Mouse (Mus musculus): ENCODE measurements around the gene Prrt2. TPM values are rescaled to one million over a fixed set of nuclear protein-coding genes. Genes with fewer than 3 reads are reported as not detected.

Gene Prrt2
- 5.9 and 8.1 TPM in 2 replicates for polyA plus RNA-seq (2015; fragmentation: Nextera tagmentation; extraction: Ambion mirVana)

GRCm38 (mm10) chr7:127020901-127021562 lies at the start of gene Prrt2, which contains the start of gene Gm42742:
Prrt2 (minus strand) TSS chr7:127021211.
Gm42742 (minus strand) TSS chr7:127021097.
- Histone ChIP-seq H3K27me3 (replicated peaks) (no peaks in the 10 kb centered on the region), H3K4me2 (peak within 1 kb of the TSS; percentile 85), H3K9me3 (no peaks in the 10 kb centered on the region), H3K36me3 (peaks cover 16% of the 10 kb centered on the region), H3K9ac (peak within 1 kb of the TSS; percentile 42; the same call in 1 of the 2 replicates), H3K4me3 (replicated peaks) (peak within 1 kb of the TSS; percentile 54), H3K4me1 (peaks cover 69% of the 10 kb centered on the region), H3K27ac (peak within 1 kb of the TSS; percentile 86)
- WGBS, result under 1% methylated on average over 37 of the region's 37 CpGs
- ATAC-seq (ENCODE audit: insufficient read depth, low FRiP score, low read depth), result 0 out of 2 replicates have a peak, but pooled peaks have one; percentile 1

GRCm38 (mm10) chr7:127066317-127066716 lies 45.3 kb upstream of the Prrt2 start:
- no peak overlapping the region for H3K4me2 ChIP-seq
- 65% methylated on average over 4 of the region's 4 CpGs for WGBS

GRCm38 (mm10) chr7:127065538-127065937 lies 44.5 kb upstream of the Prrt2 start:
- Histone ChIP-seq H3K4me2 (no peak overlapping the region), H3K9me3 (no peaks in the 10 kb centered on the region), H3K27me3 (replicated peaks) (no peaks in the 10 kb centered on the region), H3K36me3 (no peaks in the 10 kb centered on the region), H3K4me3 (replicated peaks) (no peak overlapping the region), H3K27ac (no peak overlapping the region), H3K4me1 (no peaks in the 10 kb centered on the region), H3K9ac (no peak overlapping the region)
- no peak for ATAC-seq (ENCODE audit: insufficient read depth, low FRiP score, low read depth)
- WGBS, result 85% methylated on average over 6 of the region's 6 CpGs

More at GRCm38 (mm10) chr7:127066317-127066716, 45.3 kb upstream of the Prrt2 start:
- Histone ChIP-seq H3K4me1 (no peaks in the 10 kb centered on the region), H3K9ac (no peak overlapping the region), H3K27me3 (replicated peaks) (no peaks in the 10 kb centered on the region), H3K4me3 (replicated peaks) (no peak overlapping the region), H3K27ac (no peak overlapping the region), H3K36me3 (no peaks in the 10 kb centered on the region), H3K9me3 (no peaks in the 10 kb centered on the region)
- no peak for ATAC-seq (ENCODE audit: insufficient read depth, low FRiP score, low read depth)

DNA sequence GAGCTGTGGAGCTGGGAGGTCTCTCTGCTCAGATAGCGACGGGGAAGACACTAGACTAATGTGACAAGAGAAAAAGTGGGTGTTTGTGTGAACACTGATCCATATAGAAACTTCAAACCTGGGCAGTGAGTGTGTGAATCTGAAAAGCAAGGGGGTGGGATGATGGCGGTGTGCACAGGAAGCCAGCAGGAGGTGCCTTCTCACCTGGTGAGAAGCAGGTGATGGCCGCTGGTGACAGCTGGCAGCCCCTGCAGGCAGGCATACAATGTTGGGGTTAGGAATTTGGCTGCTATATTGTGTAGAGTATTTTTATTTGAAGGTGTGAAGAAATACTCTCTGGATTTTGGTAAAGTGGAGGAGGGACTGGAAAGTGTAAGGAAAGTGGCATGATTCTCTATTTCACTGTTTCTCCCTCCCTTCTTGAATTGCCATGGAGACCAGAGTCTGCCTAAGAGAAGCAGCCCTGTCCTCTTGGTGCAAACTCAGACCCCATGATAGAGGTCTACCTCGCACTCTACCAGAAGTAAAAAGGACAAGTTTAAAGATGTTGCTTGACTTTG lies 34.1 kb upstream of the Prrt2 start:
- Histone ChIP-seq H3K9me3 (no peaks in the 10 kb centered on the region), H3K4me1 (no peaks in the 10 kb centered on the region), H3K27me3 (replicated peaks) (no peaks in the 10 kb centered on the region), H3K4me3 (replicated peaks) (no peak overlapping the region), H3K9ac (no peak overlapping the region), H3K36me3 (no peaks in the 10 kb centered on the region), H3K4me2 (no peak overlapping the region), H3K27ac (no peak overlapping the region)
- 57% methylated on average over 5 of the region's 5 CpGs for WGBS
- no peak for ATAC-seq (ENCODE audit: insufficient read depth, low FRiP score, low read depth)

- WGBS, result under 1% methylated on average over 53 of the region's 53 CpGs
- peak; percentile 89 for ATAC-seq (ENCODE audit: insufficient read depth, low FRiP score, low read depth)
- Histone ChIP-seq H3K4me1 (no peaks in the 10 kb centered on the region; the same call in 1 of the 2 replicates), H3K4me3 (replicated peaks) (peak within 1 kb of the TSS; percentile 96), H3K9me3 (no peaks in the 10 kb centered on the region), H3K27ac (peak within 1 kb of the TSS; percentile 72), H3K4me2 (peak within 1 kb of the TSS; percentile 82), H3K27me3 (replicated peaks) (no peaks in the 10 kb centered on the region), H3K36me3 (no peaks in the 10 kb centered on the region), H3K9ac (peak within 1 kb of the TSS; percentile 75)
These were observed 21.1 kb upstream of the Prrt2 start, which contains the start of gene Kif22 for GRCm38 (mm10) chr7:127041851-127042672. Kif22 (minus strand) TSS chr7:127042471.

- H3K27ac ChIP-seq, result no peak overlapping the region
- no peak overlapping the region for H3K9ac ChIP-seq
- no peaks in the 10 kb centered on the region for H3K27me3 ChIP-seq (replicated peaks)
- no peaks in the 10 kb centered on the region for H3K9me3 ChIP-seq
- H3K4me2 ChIP-seq, result no peak overlapping the region
- no peak for ATAC-seq (ENCODE audit: insufficient read depth, low FRiP score, low read depth)
- peaks cover 9% of the 10 kb centered on the region for H3K4me1 ChIP-seq
- H3K4me3 ChIP-seq (replicated peaks), result no peak overlapping the region
- H3K36me3 ChIP-seq, result peaks cover 52% of the 10 kb centered on the region
- 81% methylated on average over 1 of the region's 1 CpGs for WGBS
These were observed 10.2 kb upstream of the Prrt2 start for GRCm38 (mm10) chr7:127031244-127031643.

DNA sequence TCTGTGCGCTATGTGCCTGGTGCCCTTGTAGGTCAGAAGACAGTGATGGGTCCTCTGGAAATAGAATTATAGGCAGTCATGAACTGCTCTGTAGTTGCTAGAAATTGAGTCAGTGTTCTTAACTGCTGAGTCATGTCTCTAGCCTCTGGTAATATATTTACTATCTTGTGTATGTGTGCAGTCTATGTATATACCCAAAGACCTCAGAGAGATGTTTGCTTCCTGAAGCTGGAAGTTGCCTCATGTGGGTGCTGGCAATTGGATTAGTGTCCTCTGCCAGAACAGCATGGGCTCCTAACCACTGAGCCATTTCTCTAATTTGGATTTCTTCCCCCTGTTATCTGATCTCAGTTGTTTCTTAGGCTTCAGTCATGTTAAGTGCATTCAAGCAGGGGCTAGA lies 9.2 kb upstream of the Prrt2 start:
- Histone ChIP-seq H3K36me3 (peaks cover 43% of the 10 kb centered on the region), H3K9ac (no peak overlapping the region), H3K27me3 (replicated peaks) (no peaks in the 10 kb centered on the region), H3K9me3 (no peaks in the 10 kb centered on the region), H3K27ac (no peak overlapping the region), H3K4me2 (no peak overlapping the region), H3K4me1 (peaks cover 9% of the 10 kb centered on the region), H3K4me3 (replicated peaks) (no peak overlapping the region)
- no peak for ATAC-seq (ENCODE audit: insufficient read depth, low FRiP score, low read depth)
- WGBS, result 95% methylated on average over 1 of the region's 1 CpGs

GRCm38 (mm10) chr7:127027885-127028284 lies 6.9 kb upstream of the Prrt2 start:
- Histone ChIP-seq H3K4me2 (peak overlapping the region; percentile 87), H3K27me3 (replicated peaks) (no peaks in the 10 kb centered on the region), H3K9me3 (no peaks in the 10 kb centered on the region), H3K36me3 (peaks cover 37% of the 10 kb centered on the region), H3K27ac (peak overlapping the region; percentile 98), H3K4me3 (replicated peaks) (peak overlapping the region; percentile 91), H3K9ac (peak overlapping the region; percentile 3; the same call in 1 of the 2 replicates), H3K4me1 (peaks cover 28% of the 10 kb centered on the region)
- ATAC-seq (ENCODE audit: insufficient read depth, low FRiP score, low read depth), result no peak
- 50% methylated on average over 8 of the region's 8 CpGs for WGBS

DNA sequence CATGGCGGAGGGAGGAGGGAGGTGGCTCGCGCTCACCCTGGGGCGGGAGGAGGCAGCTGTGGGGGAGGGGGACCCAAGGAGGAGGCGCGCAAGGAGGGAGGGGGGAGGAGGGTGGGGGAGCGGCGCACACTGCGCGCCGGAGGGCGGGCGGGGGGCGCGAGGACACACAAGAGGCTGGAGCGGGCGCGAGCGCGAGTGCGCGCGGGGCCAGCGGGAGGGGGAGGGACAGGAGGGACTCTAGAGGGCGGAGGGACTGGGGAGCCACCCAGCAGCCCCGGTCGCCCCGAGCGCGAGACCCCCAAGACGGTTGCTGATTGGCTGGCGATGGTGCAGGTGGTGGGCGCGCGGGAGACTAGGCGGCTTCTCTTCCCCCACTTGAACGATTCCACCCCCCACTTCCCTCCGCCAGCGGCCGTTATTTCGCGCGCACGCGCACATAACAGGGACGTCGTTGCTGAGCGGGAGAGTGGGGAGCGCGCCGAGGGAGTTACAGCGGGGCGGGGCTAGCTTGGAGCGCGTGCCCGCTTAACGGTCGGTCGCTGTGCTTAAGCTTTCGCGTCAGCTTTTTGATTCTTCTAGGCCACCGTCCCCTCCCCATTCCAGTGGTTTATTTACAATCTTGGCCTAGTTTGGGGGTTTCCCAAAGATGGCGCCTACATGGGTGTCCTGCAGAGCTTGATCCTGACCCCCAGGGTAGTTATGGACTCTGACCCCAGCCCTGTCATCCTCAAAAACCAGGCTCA lies 6.1 kb upstream of the Prrt2 start, which contains the start of gene Maz:
Gene Maz, minus strand, starts transcription at position 54 of the 743 bp plus-strand sequence.
- H3K4me2 ChIP-seq, result peak within 1 kb of the TSS; percentile 87
- peak within 1 kb of the TSS; percentile 91 for H3K4me3 ChIP-seq (replicated peaks)
- peak; percentile 89 for ATAC-seq (ENCODE audit: insufficient read depth, low FRiP score, low read depth)
- under 1% methylated on average over 59 of the region's 63 CpGs for WGBS
- no peaks in the 10 kb centered on the region for H3K9me3 ChIP-seq
- peaks cover 36% of the 10 kb centered on the region for H3K36me3 ChIP-seq
- H3K4me1 ChIP-seq, result peaks cover 35% of the 10 kb centered on the region
- no peaks in the 10 kb centered on the region for H3K27me3 ChIP-seq (replicated peaks)
- peak within 1 kb of the TSS; percentile 97 for H3K9ac ChIP-seq
- H3K27ac ChIP-seq, result peak within 1 kb of the TSS; percentile 98

DNA sequence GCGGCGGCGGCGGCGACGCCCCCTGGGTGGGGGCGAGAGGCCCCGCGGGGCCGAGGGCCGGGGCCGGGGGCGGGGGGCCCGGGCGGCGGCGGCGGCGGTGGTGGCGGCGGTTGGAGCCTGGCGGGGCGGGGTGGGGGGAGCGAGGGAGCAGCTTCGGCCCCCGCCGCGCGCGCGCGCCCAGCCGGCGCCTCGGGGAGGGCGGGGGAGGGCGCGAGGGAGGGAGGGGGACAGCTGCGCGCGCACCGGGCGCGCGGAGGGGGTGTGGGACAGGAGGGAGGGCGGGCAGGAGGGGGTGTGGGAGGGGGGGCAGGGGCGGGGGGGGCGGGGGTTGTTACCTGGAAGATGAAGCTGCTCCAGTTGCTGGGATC lies 5.6 kb upstream of the Prrt2 start:
- Histone ChIP-seq H3K27ac (peak overlapping the region; percentile 98), H3K27me3 (replicated peaks) (no peaks in the 10 kb centered on the region), H3K4me1 (peaks cover 40% of the 10 kb centered on the region), H3K4me2 (peak overlapping the region; percentile 87), H3K9ac (peak overlapping the region; percentile 97), H3K4me3 (replicated peaks) (peak overlapping the region; percentile 91), H3K36me3 (peaks cover 34% of the 10 kb centered on the region), H3K9me3 (no peaks in the 10 kb centered on the region)
- no peak; the same call in 1 of the 2 replicates for ATAC-seq (ENCODE audit: insufficient read depth, low FRiP score, low read depth)
- WGBS, result no CpG with 5 or more reads among the region's 48 CpGs

- H3K4me1 ChIP-seq, result peaks cover 44% of the 10 kb centered on the region
- H3K4me3 ChIP-seq (replicated peaks), result peak overlapping the region; percentile 91
- ATAC-seq (ENCODE audit: insufficient read depth, low FRiP score, low read depth), result peak; percentile 12
- H3K9me3 ChIP-seq, result no peaks in the 10 kb centered on the region
- H3K9ac ChIP-seq, result peak overlapping the region; percentile 97
- WGBS, result under 1% methylated on average over 39 of the region's 48 CpGs
- peak overlapping the region; percentile 98 for H3K27ac ChIP-seq
- no peaks in the 10 kb centered on the region for H3K27me3 ChIP-seq (replicated peaks)
- peaks cover 30% of the 10 kb centered on the region for H3K36me3 ChIP-seq
- peak overlapping the region; percentile 87 for H3K4me2 ChIP-seq
These were observed 5.2 kb upstream of the Prrt2 start for GRCm38 (mm10) chr7:127026161-127026600.

Data from stomach, embryonic 15.5 days (tissue).